Mouse (Mus musculus) midbrain, embryonic 13.5 days (tissue): ENCODE measurements around the gene Adra1b. TPM values are rescaled to one million over a fixed set of nuclear protein-coding genes. Genes with fewer than 3 reads are reported as not detected.
A peak's percentile ranks its signal among the peaks of the same experiment; 100 is the strongest.

Experiments
- ATAC-seq: fragments of 200-750 bp; cut with Nextera tagmentation; 2 replicates; pipeline ENCODE4 v1.8.0; 2017; ENCODE audit warnings: mild to moderate bottlenecking, moderate TSS enrichment, moderate library complexity
- H3K27ac ChIP-seq: fragments of 300-500 bp; sonication (generic); 2 replicates; pipeline ENCODE4 v1.5.1; 2015; ENCODE audit warnings: inconsistent platforms, mild to moderate bottlenecking, moderate library complexity
- H3K27me3 ChIP-seq: fragments of 300-500 bp; sonication (generic); 2 replicates; pipeline ENCODE4 v1.6.1; 2015; ENCODE audit warnings: mild to moderate bottlenecking, inconsistent platforms
- H3K36me3 ChIP-seq: fragments of 300-500 bp; sonication (generic); 2 replicates; pipeline ENCODE4 v1.6.1; 2015; ENCODE audit warnings: mild to moderate bottlenecking, inconsistent platforms
- H3K4me1 ChIP-seq: fragments of 300-500 bp; sonication (generic); replicated peaks from 2 replicates; pipeline ENCODE4 v1.6.1; 2015; ENCODE audit warnings: inconsistent platforms
- H3K4me2 ChIP-seq: fragments of 300-500 bp; sonication (generic); replicated peaks from 2 replicates; pipeline ENCODE4 v1.6.1; 2015; ENCODE audit warnings: moderate library complexity, mild to moderate bottlenecking, inconsistent platforms
- H3K4me3 ChIP-seq: fragments of 300-500 bp; sonication (generic); replicated peaks from 2 replicates; pipeline ENCODE4 v1.5.1; 2015; ENCODE audit warnings: mild to moderate bottlenecking, inconsistent platforms
- H3K9ac ChIP-seq: fragments of 300-500 bp; sonication (generic); replicated peaks from 2 replicates; pipeline ENCODE4 v1.6.1; 2015; ENCODE audit warnings: mild to moderate bottlenecking, inconsistent platforms
- H3K9me3 ChIP-seq: fragments of 300-500 bp; sonication (generic); 2 replicates; pipeline ENCODE4 v1.6.1; 2016; ENCODE audit warnings: mild to moderate bottlenecking, inconsistent platforms
- WGBS: fragments of 180-500 bp; shearing (Covaris S2); methylation state at CpG from one replicate; pipeline ENCODE4 v1.1.7; 2015; 5-methylcytosine and 5-hydroxymethylcytosine counted together
- polyA plus RNA-seq: library from polyadenylated mRNA; unstranded; fragments of >200 nt; fragmentation: Nextera tagmentation; extraction: Ambion mirVana; gene quantifications from 2 replicates; pipeline ENCODE4 v1.2.1, GENCODE M21; 2015

The Adra1b gene
- polyA plus RNA-seq, 1 experiment from 2014 or later = 2.5 TPM

- Histone ChIP-seq H3K9ac (no peak overlapping the region), H3K4me2 (no peak overlapping the region), H3K27ac (no peak overlapping the region), H3K9me3 (no peaks in the 10 kb centered on the region), H3K4me1 (no peaks in the 10 kb centered on the region), H3K36me3 (no peaks in the 10 kb centered on the region), H3K27me3 (no peaks in the 10 kb centered on the region), H3K4me3 (no peak overlapping the region)
- ATAC-seq = peak; percentile 72; the same call in 1 of the 2 replicates
- 73% methylated on average over 8 of the region's 8 CpGs for WGBS
These were observed 11.6 kb downstream of the Adra1b start for GRCm38 (mm10) chr11:43889208-43889915.

- Histone ChIP-seq H3K4me3 (no peak overlapping the region), H3K9me3 (no peaks in the 10 kb centered on the region), H3K27ac (no peak overlapping the region), H3K27me3 (no peaks in the 10 kb centered on the region), H3K36me3 (no peaks in the 10 kb centered on the region), H3K9ac (no peak overlapping the region), H3K4me2 (no peak overlapping the region), H3K4me1 (no peaks in the 10 kb centered on the region)
- WGBS = 89% methylated on average over 8 of the region's 8 CpGs
- no peak for ATAC-seq
These were observed 12.3 kb downstream of the Adra1b start for GRCm38 (mm10) chr11:43888736-43889135.

GRCm38 (mm10) chr11:43887597-43887996 lies 13.4 kb downstream of the Adra1b start:
- Histone ChIP-seq H3K9me3 (no peaks in the 10 kb centered on the region), H3K4me3 (no peak overlapping the region), H3K27me3 (no peaks in the 10 kb centered on the region), H3K36me3 (no peaks in the 10 kb centered on the region), H3K9ac (no peak overlapping the region), H3K27ac (no peak overlapping the region), H3K4me2 (no peak overlapping the region), H3K4me1 (no peaks in the 10 kb centered on the region)
- no peak for ATAC-seq

- Histone ChIP-seq H3K4me3 (no peak overlapping the region), H3K9me3 (no peaks in the 10 kb centered on the region), H3K36me3 (no peaks in the 10 kb centered on the region), H3K4me1 (no peaks in the 10 kb centered on the region), H3K27me3 (no peaks in the 10 kb centered on the region), H3K27ac (no peak overlapping the region), H3K9ac (no peak overlapping the region), H3K4me2 (no peak overlapping the region)
- no peak for ATAC-seq
These were observed 16.5 kb downstream of the Adra1b start for GRCm38 (mm10) chr11:43884521-43884920.

- no peak overlapping the region for H3K27ac ChIP-seq
- H3K27me3 ChIP-seq = no peaks in the 10 kb centered on the region
- no peak overlapping the region for H3K4me3 ChIP-seq
- H3K4me1 ChIP-seq = no peaks in the 10 kb centered on the region
- H3K9me3 ChIP-seq = no peaks in the 10 kb centered on the region
- ATAC-seq = no peak
- H3K9ac ChIP-seq = no peak overlapping the region
- no peaks in the 10 kb centered on the region for H3K36me3 ChIP-seq
- no peak overlapping the region for H3K4me2 ChIP-seq
- WGBS = 92% methylated on average over 5 of the region's 5 CpGs
These were observed 17.3 kb downstream of the Adra1b start for GRCm38 (mm10) chr11:43883641-43884181.

- no peak overlapping the region for H3K9ac ChIP-seq
- H3K27me3 ChIP-seq = no peaks in the 10 kb centered on the region
- no peak overlapping the region for H3K4me3 ChIP-seq
- H3K4me2 ChIP-seq = no peak overlapping the region
- no peak overlapping the region for H3K27ac ChIP-seq
- H3K9me3 ChIP-seq = no peaks in the 10 kb centered on the region
- no peaks in the 10 kb centered on the region for H3K36me3 ChIP-seq
- 84% methylated on average over 5 of the region's 5 CpGs for WGBS
- no peaks in the 10 kb centered on the region for H3K4me1 ChIP-seq
- ATAC-seq = no peak
These were observed 23.8 kb downstream of the Adra1b start for GRCm38 (mm10) chr11:43877211-43877610.

DNA sequence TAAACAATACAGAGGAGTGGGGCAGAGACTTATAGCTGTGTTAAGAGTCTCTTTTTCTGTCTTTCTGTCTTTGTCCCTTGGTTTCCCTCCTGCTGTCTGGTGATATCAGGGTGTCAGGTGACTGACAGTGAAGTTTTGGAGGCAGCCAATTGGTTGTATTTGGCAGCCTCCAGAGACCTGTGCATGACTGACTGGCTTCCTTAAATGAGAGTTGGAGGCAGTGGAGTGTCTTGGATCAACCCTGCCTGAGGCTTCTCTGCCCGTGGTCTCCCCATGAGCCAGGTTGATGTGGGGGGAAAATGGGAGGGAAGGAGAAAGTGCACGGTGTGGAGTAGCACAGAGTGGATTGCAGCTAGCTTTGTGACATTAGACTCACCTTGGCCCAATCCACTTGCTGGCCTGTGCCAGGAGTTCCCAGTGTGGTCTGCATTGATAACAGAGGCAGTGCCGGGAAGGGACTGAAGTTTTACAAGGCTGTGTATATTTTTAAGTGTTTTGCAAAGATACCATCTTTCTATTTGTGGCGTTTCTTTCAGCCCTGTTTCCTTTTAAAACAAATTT lies 33.2 kb downstream of the Adra1b start:
- H3K9me3 ChIP-seq = no peaks in the 10 kb centered on the region
- no peak overlapping the region for H3K9ac ChIP-seq
- no peaks in the 10 kb centered on the region for H3K36me3 ChIP-seq
- no peak overlapping the region for H3K4me3 ChIP-seq
- H3K27me3 ChIP-seq = no peaks in the 10 kb centered on the region
- no peak for ATAC-seq
- 69% methylated on average over 4 of the region's 4 CpGs for WGBS
- no peak overlapping the region for H3K4me2 ChIP-seq
- no peaks in the 10 kb centered on the region for H3K4me1 ChIP-seq
- H3K27ac ChIP-seq = no peak overlapping the region

DNA sequence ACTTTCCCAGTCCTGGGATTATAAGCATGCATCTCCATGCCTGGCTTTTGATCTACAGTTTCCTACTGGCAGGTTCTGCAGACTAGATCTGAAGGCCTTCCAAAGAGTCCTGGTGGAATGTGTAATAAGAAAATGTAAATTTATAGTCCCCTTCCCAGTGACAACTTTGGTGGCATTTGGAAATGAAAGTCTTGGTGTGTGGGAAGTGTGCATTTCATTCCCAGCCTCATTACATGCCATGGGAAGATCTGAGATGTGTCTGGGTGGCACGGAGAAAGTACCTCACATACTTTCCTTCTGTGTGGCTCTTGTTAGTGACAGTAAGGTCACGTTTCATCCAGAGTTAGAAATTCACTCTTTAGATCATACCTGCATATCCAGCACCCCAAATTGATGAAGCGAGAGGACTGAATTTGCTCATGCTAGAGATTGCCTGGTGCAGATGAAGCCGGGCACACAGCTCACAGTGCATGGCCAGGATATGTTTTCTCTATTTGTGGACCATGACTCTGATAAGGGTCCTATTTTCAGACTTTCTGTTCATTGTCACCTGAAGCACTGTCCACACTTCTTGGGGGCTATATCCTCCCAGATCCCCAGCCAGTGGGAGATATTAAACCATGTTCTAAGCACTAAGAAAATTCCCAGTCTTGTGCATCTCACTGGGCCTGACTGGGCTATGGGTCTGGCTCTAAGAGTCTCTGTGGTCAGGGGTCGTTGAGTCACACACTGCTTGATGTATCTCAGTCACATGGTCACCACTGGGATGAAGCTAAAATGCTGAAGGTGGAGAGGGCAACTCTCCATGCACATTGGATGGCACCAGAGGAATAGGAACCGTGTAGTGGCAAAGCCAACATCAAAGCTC lies 35.5 kb downstream of the Adra1b start:
- H3K9ac ChIP-seq = no peak overlapping the region
- no peak overlapping the region for H3K4me2 ChIP-seq
- 88% methylated on average over 6 of the region's 6 CpGs for WGBS
- H3K4me1 ChIP-seq = no peaks in the 10 kb centered on the region
- H3K27me3 ChIP-seq = no peaks in the 10 kb centered on the region
- H3K9me3 ChIP-seq = no peaks in the 10 kb centered on the region
- no peak for ATAC-seq
- no peak overlapping the region for H3K4me3 ChIP-seq
- H3K27ac ChIP-seq = no peak overlapping the region
- H3K36me3 ChIP-seq = no peaks in the 10 kb centered on the region

GRCm38 (mm10) chr11:43853046-43853445 lies 48.0 kb downstream of the Adra1b start:
- 0 out of 2 replicates have a peak, but pooled peaks cover 2% of the 10 kb centered on the region for H3K4me1 ChIP-seq
- no peak for ATAC-seq
- no peaks in the 10 kb centered on the region for H3K36me3 ChIP-seq
- 74% methylated on average over 6 of the region's 6 CpGs for WGBS
- no peaks in the 10 kb centered on the region for H3K27me3 ChIP-seq
- no peak overlapping the region for H3K4me3 ChIP-seq
- no peaks in the 10 kb centered on the region for H3K9me3 ChIP-seq
- no peak overlapping the region for H3K4me2 ChIP-seq
- no peak overlapping the region for H3K9ac ChIP-seq
- no peak overlapping the region for H3K27ac ChIP-seq

DNA sequence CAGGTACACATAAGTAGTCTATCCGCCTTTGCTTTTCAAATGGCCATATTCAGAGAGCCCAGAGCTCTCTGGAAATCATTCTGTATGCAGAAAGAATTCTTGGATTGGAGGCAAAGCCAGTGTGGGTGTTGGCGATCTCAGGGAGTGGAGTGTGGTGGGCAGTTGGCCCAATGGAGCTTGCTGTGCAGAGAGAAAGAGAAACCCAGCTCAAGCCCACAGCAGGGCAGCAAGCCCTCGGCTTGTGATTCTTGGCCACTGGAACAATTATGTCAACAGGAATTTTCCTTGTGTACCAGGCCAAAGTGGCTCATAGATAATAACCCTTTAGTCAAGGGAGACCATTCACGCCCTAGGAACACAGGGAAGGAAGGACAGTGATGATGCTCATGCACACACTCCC lies 53.0 kb downstream of the Adra1b start:
- Histone ChIP-seq H3K4me2 (no peak overlapping the region), H3K27ac (no peak overlapping the region), H3K36me3 (no peaks in the 10 kb centered on the region), H3K9ac (no peak overlapping the region), H3K27me3 (no peaks in the 10 kb centered on the region), H3K4me1 (0 out of 2 replicates have a peak, but pooled peaks cover 2% of the 10 kb centered on the region), H3K9me3 (no peaks in the 10 kb centered on the region), H3K4me3 (no peak overlapping the region)
- WGBS = 89% methylated on average over 4 of the region's 4 CpGs
- ATAC-seq = no peak

DNA sequence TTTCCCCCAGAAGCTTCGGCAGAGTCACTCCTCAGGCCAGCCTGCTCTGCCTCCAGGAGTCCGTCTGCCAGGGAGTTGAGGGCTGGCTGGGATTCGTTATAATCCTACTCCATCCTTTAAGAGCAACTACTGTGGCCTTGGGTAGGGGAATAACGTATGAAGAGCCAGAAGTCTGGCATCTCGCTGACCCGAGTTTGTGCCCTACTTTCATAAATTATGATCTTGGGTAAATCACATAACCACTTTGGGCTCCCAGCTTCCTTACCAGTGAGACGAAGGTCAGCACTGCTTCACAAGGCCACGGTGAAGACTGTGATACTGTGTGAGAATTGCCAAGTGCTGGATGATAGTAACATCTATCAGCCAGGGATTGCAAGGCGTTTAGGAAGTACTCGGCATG lies 59.4 kb downstream of the Adra1b start:
- Histone ChIP-seq H3K9ac (no peak overlapping the region), H3K4me3 (no peak overlapping the region), H3K36me3 (no peaks in the 10 kb centered on the region), H3K4me2 (no peak overlapping the region), H3K27ac (no peak overlapping the region), H3K9me3 (no peaks in the 10 kb centered on the region), H3K4me1 (no peaks in the 10 kb centered on the region), H3K27me3 (peaks cover 10% of the 10 kb centered on the region; the same call in 1 of the 2 replicates)
- no peak for ATAC-seq
- WGBS = 71% methylated on average over 10 of the region's 10 CpGs

DNA sequence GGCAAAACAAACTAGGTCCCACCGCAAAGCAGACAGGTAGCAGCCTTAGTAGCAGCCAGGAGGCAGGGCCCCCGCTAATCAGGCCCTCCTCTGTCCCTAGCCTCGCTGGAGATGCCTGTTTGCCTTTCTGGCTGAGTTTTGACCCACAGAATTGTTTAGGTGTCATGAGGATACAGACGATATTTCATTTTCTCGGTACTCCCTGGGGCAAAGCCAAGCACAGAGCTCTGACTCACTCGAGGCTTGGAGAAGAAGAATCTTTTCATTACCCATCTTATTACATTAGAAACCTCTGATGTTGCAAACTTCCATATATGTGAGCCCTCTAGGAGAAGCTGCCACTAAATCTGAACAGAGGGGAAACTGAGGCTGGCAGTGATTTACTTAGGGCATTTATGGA lies 60.5 kb downstream of the Adra1b start:
- 72% methylated on average over 6 of the region's 6 CpGs for WGBS
- ATAC-seq = no peak
- H3K9ac ChIP-seq = no peak overlapping the region

More for the DNA sequence above, 60.5 kb downstream of the Adra1b start:
- no peaks in the 10 kb centered on the region for H3K36me3 ChIP-seq
- no peak overlapping the region for H3K4me2 ChIP-seq
- H3K4me3 ChIP-seq = no peak overlapping the region
- H3K27ac ChIP-seq = no peak overlapping the region
- H3K4me1 ChIP-seq = peaks cover 4% of the 10 kb centered on the region; the same call in 1 of the 2 replicates
- H3K9me3 ChIP-seq = no peaks in the 10 kb centered on the region
- peaks cover 13% of the 10 kb centered on the region for H3K27me3 ChIP-seq
